Mouse (Mus musculus): ENCODE measurements around the gene Rasal1.

GRCm38 (mm10) chr5:120647361-120647760, 1.3 kb upstream of the Rasal1 start:
- TF ChIP-seq POLR2A (IDR thresholded peaks at IDR 0.05; ENCODE audit: control insufficient read depth, low read depth, low read length) (no peak), CTCF (IDR thresholded peaks at IDR 0.05; ENCODE audit: control insufficient read depth, insufficient read depth, insufficient replicate concordance, low read depth, low read length) (no peak)
